ENCODE assay signal across 8 mouse cellular contexts in genomic region chr11:107469031-107469522, GRCm38 (mm10). TPM values are rescaled to one million over a fixed set of nuclear protein-coding genes. Genes with fewer than 3 reads are reported as not detected.
DNase-seq lines count a peak whose midpoint lies in the region; ATAC-seq and TF ChIP-seq lines count a peak whose summit lies in the region.

No protein-coding gene starts in this region.

- no peaks in the 10 kb centered on the region for H3K36me3 ChIP-seq in embryonic facial prominence, embryonic 15.5 days
- no peaks in the 10 kb centered on the region for H3K36me3 ChIP-seq in heart, embryonic 10.5 days
- H3K36me3 ChIP-seq in kidney, embryonic 16.5 days (ENCODE audit: insufficient read depth, low read length): no peaks in the 10 kb centered on the region
- H3K36me3 ChIP-seq in liver, adult 2 months (ENCODE audit: control insufficient read depth, insufficient read depth, low read length): no peaks in the 10 kb centered on the region

- peak overlapping the region; percentile 95 for H3K27ac ChIP-seq in bone marrow, adult 2 months (ENCODE audit: control insufficient read depth, insufficient read depth, low read depth, low read length, poor library complexity)
- H3K27ac ChIP-seq in embryonic facial prominence, embryonic 15.5 days (replicated peaks): peak overlapping the region; percentile 98
- peak overlapping the region; percentile 92 for H3K27ac ChIP-seq in heart, embryonic 10.5 days
- peak overlapping the region; percentile 93 for H3K27ac ChIP-seq in kidney, embryonic 16.5 days (ENCODE audit: low read length)
- H3K27ac ChIP-seq in liver, adult 2 months (replicated peaks; ENCODE audit: insufficient read depth, low read depth, low read length): peak overlapping the region; percentile 83

- H3K9me3 ChIP-seq in embryonic facial prominence, embryonic 15.5 days (replicated peaks): no peaks in the 10 kb centered on the region
- H3K9me3 ChIP-seq in heart, embryonic 10.5 days: no peaks in the 10 kb centered on the region
- H3K9me3 ChIP-seq in kidney, embryonic 16.5 days (ENCODE audit: low read length): no peaks in the 10 kb centered on the region

- H3K9ac ChIP-seq in embryonic facial prominence, embryonic 15.5 days: peak overlapping the region; percentile 83
- H3K9ac ChIP-seq in kidney, embryonic 16.5 days (replicated peaks; ENCODE audit: low read length): peak overlapping the region; percentile 93
- peak overlapping the region; percentile 98 for H3K9ac ChIP-seq in liver, adult 2 months (ENCODE audit: low read depth, low read length)

- H3K4me3 ChIP-seq in bone marrow, adult 2 months (replicated peaks; ENCODE audit: control insufficient read depth, low read depth, low read length): peak overlapping the region; percentile 88
- peak overlapping the region; percentile 83 for H3K4me3 ChIP-seq in embryonic facial prominence, embryonic 15.5 days (replicated peaks)
- H3K4me3 ChIP-seq in heart, embryonic 10.5 days: peak overlapping the region; percentile 85
- H3K4me3 ChIP-seq in kidney, embryonic 16.5 days (ENCODE audit: low read length): peak overlapping the region; percentile 79
- H3K4me3 ChIP-seq in liver, adult 2 months (ENCODE audit: insufficient read depth, low read depth, low read length): peak overlapping the region; percentile 76

- H3K4me1 ChIP-seq in bone marrow, adult 2 months (ENCODE audit: control insufficient read depth, insufficient read depth, low read length): peaks cover 4% of the 10 kb centered on the region
- peaks cover 26% of the 10 kb centered on the region for H3K4me1 ChIP-seq in embryonic facial prominence, embryonic 15.5 days
- H3K4me1 ChIP-seq in heart, embryonic 10.5 days: peaks cover 22% of the 10 kb centered on the region
- peaks cover 35% of the 10 kb centered on the region for H3K4me1 ChIP-seq in kidney, embryonic 16.5 days (ENCODE audit: insufficient read depth, low read length)
- peaks cover 23% of the 10 kb centered on the region for H3K4me1 ChIP-seq in liver, adult 2 months (ENCODE audit: control insufficient read depth, insufficient read depth, low read length)

- peak; percentile 60 for DNase-seq in 3T3-L1 (ENCODE audit: low read depth, low spot score)
- peak; percentile 91 for DNase-seq in heart, embryonic 10.5 days (ENCODE audit: low spot score)
- DNase-seq in liver, adult 2 months (ENCODE audit: extremely low read depth, low read depth, low spot score): peak; percentile 51
- peak; percentile 62 to 73 for DNase-seq in spleen, postnatal 14 days (ENCODE audit: low spot score in 2 of 2)

- ATAC-seq in embryonic facial prominence, embryonic 15.5 days (ENCODE audit: insufficient number of reproducible peaks, low FRiP score, low TSS enrichment, low read depth): peak; percentile 83
- ATAC-seq in kidney, embryonic 16.5 days (ENCODE audit: low FRiP score, low TSS enrichment): peak; percentile 87
- ATAC-seq in monocyte, adult 5-6 weeks (replicated peaks; ENCODE audit: insufficient number of reproducible peaks, low FRiP score, low TSS enrichment, poor library complexity, severe bottlenecking): 0 out of 2 replicates have a peak, but pooled peaks have one; percentile 18

- H3K27me3 ChIP-seq in embryonic facial prominence, embryonic 15.5 days: no peaks in the 10 kb centered on the region
- H3K27me3 ChIP-seq in heart, embryonic 10.5 days (ENCODE audit: insufficient read depth, poor library complexity, severe bottlenecking): no peaks in the 10 kb centered on the region
- no peaks in the 10 kb centered on the region for H3K27me3 ChIP-seq in kidney, embryonic 16.5 days (ENCODE audit: insufficient read depth, low read length)
- no peaks in the 10 kb centered on the region for H3K27me3 ChIP-seq in liver, adult 2 months (ENCODE audit: control insufficient read depth, insufficient read depth, low read length)

- under 1% methylated on average over 38 of the region's 38 CpGs for WGBS in bone marrow, adult 2 months
- 0% methylated on average over 38 of the region's 38 CpGs for WGBS in embryonic facial prominence, embryonic 15.5 days
- WGBS in heart, embryonic 10.5 days: under 1% methylated on average over 38 of the region's 38 CpGs
- WGBS in kidney, embryonic 16.5 days: 0% methylated on average over 38 of the region's 38 CpGs
- under 1% methylated on average over 38 of the region's 38 CpGs for WGBS in liver, adult 2 months

- H3K79me2 ChIP-seq in liver, adult 2 months (ENCODE audit: control insufficient read depth, insufficient read depth, low read length): peaks cover 26% of the 10 kb centered on the region

- TF ChIP-seq CTCF in bone marrow, adult 2 months (IDR thresholded peaks at IDR 0.05; ENCODE audit: control insufficient read depth, insufficient read depth, low read length): peak; percentile 66
- peak; percentile 79 for TF ChIP-seq CTCF in liver, adult 2 months (IDR thresholded peaks at IDR 0.05; ENCODE audit: low read depth, low read length)

- H3K4me2 ChIP-seq in embryonic facial prominence, embryonic 15.5 days (replicated peaks): peak overlapping the region; percentile 86
- H3K4me2 ChIP-seq in kidney, embryonic 16.5 days (replicated peaks; ENCODE audit: low read depth, low read length): peak overlapping the region; percentile 73

- no peak; the same call in 1 of the 2 replicates for TF ChIP-seq POLR2A in bone marrow, adult 2 months (IDR thresholded peaks at IDR 0.05; ENCODE audit: borderline replicate concordance, control insufficient read depth, low read depth, low read length)
- TF ChIP-seq POLR2A in liver, adult 2 months (IDR thresholded peaks at IDR 0.05; ENCODE audit: extremely low read depth, insufficient read depth, low read length): no peak

RNA-seq across cellular contexts. Expression of gene Pitpnc1, which starts 1.4 kb away (rescaled TPM):
- polyA plus RNA-seq in bone marrow, adult 2 months (2011; ENCODE audit: insufficient read depth, insufficient read length, low replicate concordance, missing spikeins): 11.1 and 14.0 TPM in 2 replicates
- 20.6 and 22.0 TPM in 2 replicates for polyA plus RNA-seq in embryonic facial prominence, embryonic 15.5 days (2015; fragmentation: Nextera tagmentation; extraction: Ambion mirVana)
- 6.6 and 11.6 TPM in 2 replicates for polyA plus RNA-seq in heart, embryonic 10.5 days (2016; fragmentation: Nextera tagmentation; extraction: Ambion mirVana)
- polyA plus RNA-seq in kidney, embryonic 16.5 days (2015; fragmentation: Nextera tagmentation; extraction: Ambion mirVana): 21.5 and 23.0 TPM in 2 replicates
- total RNA-seq in liver, adult 2 months (2014; rRNA removed): 9.4 and 10.5 TPM in 2 replicates
- polyA plus RNA-seq in liver, adult 2 months (2012; rRNA removed): 3.5 and 4.1 TPM in 2 replicates
- 18.5 to 57.1 TPM (median 24.2 TPM) in 3 replicates for total RNA-seq in monocyte, adult 5-6 weeks (2017)

RNA-seq across cellular contexts. Expression of gene Psmd12, which starts 10.2 kb away (rescaled TPM):
- 34.4 and 61.0 TPM in 2 replicates for polyA plus RNA-seq in bone marrow, adult 2 months (2011; ENCODE audit: insufficient read depth, insufficient read length, low replicate concordance, missing spikeins)
- 153 and 161 TPM in 2 replicates for polyA plus RNA-seq in embryonic facial prominence, embryonic 15.5 days (2015; fragmentation: Nextera tagmentation; extraction: Ambion mirVana)
- 191 and 223 TPM in 2 replicates for polyA plus RNA-seq in heart, embryonic 10.5 days (2016; fragmentation: Nextera tagmentation; extraction: Ambion mirVana)
- polyA plus RNA-seq in kidney, embryonic 16.5 days (2015; fragmentation: Nextera tagmentation; extraction: Ambion mirVana): 178 and 180 TPM in 2 replicates
- 53.5 and 54.7 TPM in 2 replicates for total RNA-seq in liver, adult 2 months (2014; rRNA removed)
- polyA plus RNA-seq in liver, adult 2 months (2012; rRNA removed): 14.5 and 15.9 TPM in 2 replicates
- 79.8 to 93.6 TPM (median 87.8 TPM) in 3 replicates for total RNA-seq in monocyte, adult 5-6 weeks (2017)

Comparison
In these comparisons a context has a peak if more than half of its experiments do, and no peak if none do; other contexts are left out.
1. Peak in every context shown above with its lines: DNase-seq, ATAC-seq, H3K4me3 ChIP-seq and H3K27ac ChIP-seq.
2. ATAC-seq: peak in every context shown above with its lines; median percentile 87 in kidney, embryonic 16.5 days; 83 in embryonic facial prominence, embryonic 15.5 days; 18 in monocyte, adult 5-6 weeks.